26 mouse cellular contexts compared by ENCODE assay signal in the genomic region with DNA sequence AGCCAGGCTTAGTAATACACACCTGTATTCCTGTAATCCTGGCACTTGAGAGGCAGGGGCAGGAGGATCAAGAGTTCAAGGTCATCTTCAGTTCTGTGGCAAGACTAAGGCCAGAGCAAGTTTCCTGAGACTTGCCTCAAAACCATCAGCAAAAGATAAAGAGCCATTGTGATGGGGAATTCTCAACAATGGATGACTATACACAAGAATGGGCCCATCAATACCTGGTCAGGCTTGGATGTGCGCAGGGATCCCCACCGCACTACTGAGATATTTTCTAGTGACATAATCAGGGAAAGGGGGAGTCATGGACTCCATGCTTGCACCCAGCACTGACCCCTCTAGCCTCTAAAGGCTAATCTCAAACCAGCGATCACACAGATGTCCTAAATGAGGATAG.
"Had no signal": no experiment of that assay in that cellular context is flagged by ENCODE, and none has a peak within 500 bp of the region (broad histone marks: within the 10 kb centered on the region; RNA-seq: fewer than 3 reads in every experiment).

No protein-coding gene starts in this region.

- H3K4me2 ChIP-seq: embryonic facial prominence, embryonic 12.5 days; embryonic facial prominence, embryonic 13.5 days; embryonic facial prominence, embryonic 15.5 days; forebrain, embryonic 13.5 days; forebrain, embryonic 15.5 days; heart, embryonic 11.5 days had no signal

- ATAC-seq: forebrain, embryonic 13.5 days; forebrain, embryonic 14.5 days; forebrain, embryonic 15.5 days; forebrain, embryonic 16.5 days; forebrain, postnatal 0 days had no signal

- DNase-seq: cerebellum, postnatal 10 days; cerebellum, postnatal 14 days; cerebellum, postnatal 25 days; cerebellum, postnatal 36 days; embryo, embryonic 11 days; forebrain, postnatal 0 days; gastrocnemius, adult 2 months; gastrocnemius, postnatal 10 days; gastrocnemius, postnatal 14 days; gastrocnemius, postnatal 25 days; gastrocnemius, postnatal 36 days; heart, adult 11 months; heart, adult 18-20 months; heart, adult 2 months had no signal

- H3K27ac ChIP-seq: embryonic facial prominence, embryonic 10.5 days; embryonic facial prominence, embryonic 12.5 days; embryonic facial prominence, embryonic 13.5 days; embryonic facial prominence, embryonic 15.5 days; forebrain, embryonic 10.5 days; forebrain, embryonic 13.5 days; forebrain, embryonic 15.5 days; gastrocnemius, adult 2 months; heart, adult 2 months; heart, embryonic 10.5 days had no signal

- H3K4me1 ChIP-seq: embryonic facial prominence, embryonic 10.5 days; embryonic facial prominence, embryonic 12.5 days; embryonic facial prominence, embryonic 13.5 days; embryonic facial prominence, embryonic 15.5 days; forebrain, embryonic 10.5 days; forebrain, embryonic 13.5 days; forebrain, embryonic 15.5 days; heart, embryonic 10.5 days had no signal

- H3K27me3 ChIP-seq: embryonic facial prominence, embryonic 12.5 days; embryonic facial prominence, embryonic 13.5 days; embryonic facial prominence, embryonic 15.5 days; forebrain, embryonic 13.5 days; forebrain, embryonic 15.5 days had no signal

- H3K4me3 ChIP-seq: embryonic facial prominence, embryonic 10.5 days; embryonic facial prominence, embryonic 12.5 days; embryonic facial prominence, embryonic 13.5 days; embryonic facial prominence, embryonic 15.5 days; erythroblast, embryonic 14.5 days; forebrain, embryonic 10.5 days; forebrain, embryonic 13.5 days; forebrain, embryonic 15.5 days; gastrocnemius, adult 2 months; heart, adult 2 months; heart, embryonic 10.5 days had no signal

- H3K9me3 ChIP-seq: embryonic facial prominence, embryonic 12.5 days; embryonic facial prominence, embryonic 15.5 days; heart, embryonic 10.5 days had no signal

- H3K36me3 ChIP-seq: embryonic facial prominence, embryonic 10.5 days; embryonic facial prominence, embryonic 12.5 days; embryonic facial prominence, embryonic 13.5 days; embryonic facial prominence, embryonic 15.5 days; forebrain, embryonic 10.5 days; heart, embryonic 10.5 days had no signal

- H3K9ac ChIP-seq: embryonic facial prominence, embryonic 12.5 days; embryonic facial prominence, embryonic 13.5 days; embryonic facial prominence, embryonic 15.5 days; forebrain, embryonic 13.5 days; forebrain, embryonic 15.5 days; forebrain, postnatal 0 days had no signal
